Mouse (Mus musculus) ES-Bruce4 (cell line): ENCODE measurements around the gene Rcc2.

Experiments
- CTCF ChIP-seq: IDR thresholded peaks from one replicate; pipeline ENCODE4 v1.8.1; 2011; ENCODE audit warnings: low read depth, low read length
- EP300 ChIP-seq: IDR thresholded peaks from 2 replicates; pipeline ENCODE4 v1.6.1; 2011; ENCODE audit warnings: low read depth, low read length; ENCODE audit not compliant: insufficient read depth
- POLR2A ChIP-seq: IDR thresholded peaks from one replicate; pipeline ENCODE4 v1.8.1; 2011; ENCODE audit warnings: low read length; ENCODE audit not compliant: insufficient read depth

GRCm38 (mm10) chr4:140679038-140679437 lies 21.3 kb upstream of the Rcc2 start:
- TF ChIP-seq CTCF (peak; percentile 91), EP300 (no peak), POLR2A (no peak)
